Mouse (Mus musculus) cortical plate, adult 2 months (tissue): Measurements from ENCODE around the gene Ankrd52.

Experiments
- CTCF ChIP-seq: fragments of 200-500 bp; IDR thresholded peaks from 2 replicates; pipeline ENCODE4 v1.5.1; 2011; ENCODE audit warnings: mild to moderate bottlenecking, control low read depth, low read length; ENCODE audit not compliant: insufficient read depth; ENCODE audit errors: extremely low read depth
- POLR2A ChIP-seq: fragments of 200-500 bp; IDR thresholded peaks from 2 replicates; pipeline ENCODE4 v1.6.1; 2011; ENCODE audit warnings: mild to moderate bottlenecking, low read length, control low read depth; ENCODE audit not compliant: insufficient read depth; ENCODE audit errors: extremely low read depth

GRCm38 (mm10) chr10:128376099-128376454 lies 838 bp upstream of the Ankrd52 start:
- TF ChIP-seq POLR2A = no peak
- TF ChIP-seq CTCF = no peak
